Mouse (Mus musculus) ES-E14 (cell line): ENCODE results near the gene Jam3. TPM values are rescaled to one million over a fixed set of nuclear protein-coding genes. Genes with fewer than 3 reads are reported as not detected.
"Not testable (repeated sequence)": the region's sequence is repeated elsewhere in the genome, so short reads cannot be mapped to it uniquely, and the experiment has no call there.

Experiments used
- DNase-seq: peaks from one replicate; pipeline ENCODE4 v3.0.0-alpha.2; 2013; ENCODE audit warnings: low read depth, low spot score
- H3K27ac ChIP-seq: 2 replicates; pipeline ENCODE4 v1.5.1; 2012; ENCODE audit warnings: low read depth, mild to moderate bottlenecking, low read length, moderate library complexity, mixed read lengths; ENCODE audit not compliant: poor library complexity, insufficient read depth, severe bottlenecking
- H3K36me3 ChIP-seq: 2 replicates; pipeline ENCODE4 v1.6.1; 2012; ENCODE audit warnings: mild to moderate bottlenecking, low read length, moderate library complexity, mixed read lengths; ENCODE audit not compliant: control insufficient read depth, poor library complexity, insufficient read depth, severe bottlenecking
- H3K4me1 ChIP-seq, 2 experiments: fragments of 150-350 bp in 1 of 2; sonication (generic) in 1 of 2; 2 replicates each; pipeline ENCODE4 v1.6.1; 2012; ENCODE audit warnings: low read length in 2 of 2, mild to moderate bottlenecking in 1 of 2, mixed read lengths in 1 of 2; ENCODE audit not compliant: control insufficient read depth in 2 of 2, insufficient read depth in 2 of 2, poor library complexity in 1 of 2
- H3K4me3 ChIP-seq, 2 experiments: fragments of 150-350 bp in 1 of 2; sonication (generic) in 1 of 2; 2 replicates each; pipeline ENCODE4 v1.5.1; 2012; ENCODE audit warnings: low read length in 2 of 2, low read depth in 1 of 2, mild to moderate bottlenecking in 1 of 2, mixed read lengths in 1 of 2; ENCODE audit not compliant: insufficient read depth in 1 of 2, poor library complexity in 1 of 2, severe bottlenecking in 1 of 2
- H3K9ac ChIP-seq: 2 replicates; pipeline ENCODE4 v1.6.1; 2012; ENCODE audit warnings: low read depth, mild to moderate bottlenecking, low read length, mixed read lengths; ENCODE audit not compliant: poor library complexity, insufficient read depth, severe bottlenecking
- H3K9me3 ChIP-seq: fragments of 150-350 bp; sonication (generic); 2 replicates; pipeline ENCODE4 v1.6.1; 2012; ENCODE audit warnings: low read depth, mild to moderate bottlenecking, low read length; ENCODE audit not compliant: control insufficient read depth, insufficient read depth
- CHD2 ChIP-seq: IDR thresholded peaks from 2 replicates; pipeline ENCODE4 v1.6.1; 2014; ENCODE audit warnings: mild to moderate bottlenecking, low read depth, low read length, inconsistent platforms
- HCFC1 ChIP-seq: IDR thresholded peaks from 2 replicates; pipeline ENCODE4 v1.6.1; 2012; ENCODE audit warnings: low read length, inconsistent platforms, borderline replicate concordance; ENCODE audit not compliant: insufficient read depth
- MAFK ChIP-seq: IDR thresholded peaks from 2 replicates; pipeline ENCODE4 v1.6.1; 2014; ENCODE audit warnings: mild to moderate bottlenecking, low read depth, low read length, inconsistent platforms; ENCODE audit not compliant: insufficient read depth
- ZC3H11A ChIP-seq: IDR thresholded peaks from 2 replicates; pipeline ENCODE4 v1.6.1; 2012; ENCODE audit warnings: low read depth, mild to moderate bottlenecking, inconsistent platforms, low read length, borderline replicate concordance
- ZNF384 ChIP-seq: IDR thresholded peaks from 2 replicates; pipeline ENCODE4 v1.6.1; 2012; ENCODE audit warnings: low read depth, low read length, inconsistent platforms
- in situ Hi-C, 2 experiments: fragments of 600-800 bp; cut with MboI; formaldehyde crosslinking; loops; one replicate each; pipeline ENCODE4 v1.15.1; 2025; ENCODE audit warnings: low sequenced_read_pairs in 2 of 2, inconsistent platforms in 1 of 2; ENCODE audit not compliant: unreplicated experiment in 2 of 2
- total RNA-seq: library from RNA; depleted of rRNA; stranded (reverse); fragments of 300-350 nt; gene quantifications from 2 replicates; pipeline ENCODE4 v1.2.3, GENCODE M21; 2012

The Jam3 gene
- total RNA-seq, 1 experiment, result 29.7 TPM

- no peaks in the 10 kb centered on the region for H3K9me3 ChIP-seq
- no peak overlapping the region for H3K9ac ChIP-seq
- in situ Hi-C loops, result no loop called here
- H3K36me3 ChIP-seq, result no peaks in the 10 kb centered on the region
- H3K27ac ChIP-seq, result no peak overlapping the region
- DNase-seq, result no peak
- H3K4me3 ChIP-seq, result no peak overlapping the region
- TF ChIP-seq MAFK (no peak), ZNF384 (no peak), CHD2 (no peak), ZC3H11A (no peak), HCFC1 (no peak)
- H3K4me1 ChIP-seq, result no peaks in the 10 kb centered on the region
These were observed 10.4 kb upstream of the Jam3 start for GRCm38 (mm10) chr9:27165596-27165995.

DNA sequence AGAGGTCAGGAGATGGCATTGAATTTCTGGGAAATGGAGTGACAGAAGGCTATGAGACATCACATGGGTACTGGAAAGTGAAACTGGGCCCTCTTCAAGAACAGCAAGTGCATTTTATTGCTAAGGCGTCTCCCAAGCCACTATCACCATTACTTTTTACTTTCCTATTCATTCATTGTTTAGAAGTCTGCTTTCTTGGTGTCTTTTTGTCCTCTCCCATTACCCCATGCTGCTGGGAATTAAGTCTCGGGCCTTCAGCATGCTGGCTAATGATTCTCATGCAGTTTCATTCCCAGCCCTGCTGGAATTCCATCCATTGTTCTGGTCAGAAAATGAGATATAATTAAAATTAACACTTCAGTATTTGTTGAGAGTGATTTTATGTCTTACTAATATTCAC is 9.7 kb upstream of the Jam3 start:
- Histone ChIP-seq H3K36me3 (no peaks in the 10 kb centered on the region), H3K9ac (no peak overlapping the region), H3K4me1 (no peaks in the 10 kb centered on the region), H3K27ac (no peak overlapping the region), H3K4me3 (no peak overlapping the region), H3K9me3 (no peaks in the 10 kb centered on the region)
- in situ Hi-C loops, result no loop called here
- TF ChIP-seq HCFC1 (no peak), ZNF384 (no peak), CHD2 (no peak), MAFK (no peak), ZC3H11A (no peak)
- peak; percentile 45 for DNase-seq

DNA sequence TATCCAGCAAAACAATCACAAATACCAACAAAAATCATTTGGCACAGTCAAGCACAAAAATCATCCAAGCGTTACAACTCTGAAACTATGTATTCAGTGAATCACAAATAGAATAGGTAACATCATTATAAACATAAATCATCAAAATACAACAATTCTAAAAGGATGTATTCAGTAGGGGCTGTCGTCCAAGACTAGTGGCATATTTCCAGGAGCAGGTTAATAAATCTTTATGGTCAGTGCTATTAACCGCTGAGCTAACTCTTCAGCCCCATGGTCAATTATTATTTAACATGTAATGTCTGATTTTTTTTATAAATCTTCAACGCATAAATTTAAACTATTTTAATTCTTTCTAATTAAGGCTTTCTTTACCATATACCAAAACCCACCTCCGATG is 8.4 kb upstream of the Jam3 start:
- in situ Hi-C loops, H3K27ac ChIP-seq, H3K9ac ChIP-seq, H3K4me1 ChIP-seq, H3K9me3 ChIP-seq, H3K4me3 ChIP-seq, DNase-seq, H3K36me3 ChIP-seq: not testable (repeated sequence)

GRCm38 (mm10) chr9:27153861-27154260 is 1.4 kb downstream of the Jam3 start:
- no peak for DNase-seq
- TF ChIP-seq ZNF384, result no peak
- TF ChIP-seq MAFK, result no peak
- no peak for TF ChIP-seq HCFC1
- TF ChIP-seq ZC3H11A, result no peak
- no peak for TF ChIP-seq CHD2
- Histone ChIP-seq H3K4me1 (peaks cover 0 to 3% of the 10 kb centered on the region in 2 experiments; a peak in 1 of 4 replicates), H3K9ac (no peak overlapping the region), H3K4me3 (no peak overlapping the region), H3K9me3 (no peaks in the 10 kb centered on the region), H3K36me3 (no peaks in the 10 kb centered on the region), H3K27ac (no peak overlapping the region)
- in situ Hi-C loops, result no loop called here

DNA sequence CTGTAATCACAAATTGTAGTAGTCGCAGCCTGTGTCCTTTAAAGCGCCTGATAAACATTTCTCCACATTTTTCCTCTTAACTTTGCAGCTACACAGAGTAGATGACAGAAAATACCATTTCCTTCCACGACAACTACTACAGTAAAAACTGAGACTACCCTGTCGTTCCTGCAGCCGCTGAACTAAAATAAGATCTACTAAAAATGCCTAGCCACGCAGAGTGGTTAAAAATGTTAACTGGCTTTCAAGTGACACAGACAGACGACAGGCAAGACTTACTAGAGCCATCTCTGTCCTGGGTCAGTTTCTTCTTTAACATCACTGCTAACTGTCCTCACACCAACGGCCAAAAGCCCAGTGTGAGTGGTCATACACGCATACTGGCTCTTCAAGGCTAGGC is 5.4 kb downstream of the Jam3 start:
- H3K27ac ChIP-seq, result no peak overlapping the region
- DNase-seq, result no peak
- H3K9me3 ChIP-seq, result no peaks in the 10 kb centered on the region
- in situ Hi-C loops, result no loop called here
- no peak overlapping the region for H3K4me3 ChIP-seq
- no peaks in the 10 kb centered on the region; the same call in 1 of the 2 replicates for H3K36me3 ChIP-seq
- TF ChIP-seq HCFC1 (no peak), CHD2 (no peak)
- peaks cover 0 to 3% of the 10 kb centered on the region in 2 experiments; a peak in 1 of 4 replicates for H3K4me1 ChIP-seq
- no peak overlapping the region for H3K9ac ChIP-seq
